Mouse (Mus musculus) embryonic facial prominence, embryonic 15.5 days (tissue): ENCODE measurements at regions not wholly inside any gene's neighbourhood (a gene's known extent, or its start where the extent isn't known, plus 50 kb on each side); places are given as distances from the start of the nearest gene placed in this dataset.

ENCODE experiments used
- ATAC-seq: fragments of 200-750 bp; cut with Nextera tagmentation; 2 replicates; pipeline ENCODE4 v1.8.0; 2017; ENCODE audit warnings: low read depth, moderate TSS enrichment; ENCODE audit not compliant: insufficient number of reproducible peaks, low FRiP score, low TSS enrichment
- H3K27ac ChIP-seq: fragments of 300-500 bp; sonication (generic); replicated peaks from 2 replicates; pipeline ENCODE4 v1.5.1; 2015; ENCODE audit warnings: mild to moderate bottlenecking, inconsistent platforms
- H3K27me3 ChIP-seq: fragments of 300-500 bp; sonication (generic); 2 replicates; pipeline ENCODE4 v1.6.1; 2015; ENCODE audit warnings: inconsistent platforms
- H3K36me3 ChIP-seq: fragments of 300-500 bp; sonication (generic); 2 replicates; pipeline ENCODE4 v1.6.1; 2015; ENCODE audit warnings: mild to moderate bottlenecking, inconsistent platforms
- H3K4me1 ChIP-seq: fragments of 300-500 bp; sonication (generic); 2 replicates; pipeline ENCODE4 v1.6.1; 2015; ENCODE audit warnings: inconsistent platforms
- H3K4me2 ChIP-seq: fragments of 300-500 bp; sonication (generic); replicated peaks from 2 replicates; pipeline ENCODE4 v1.6.1; 2015; ENCODE audit warnings: mild to moderate bottlenecking, inconsistent platforms
- H3K4me3 ChIP-seq: fragments of 300-500 bp; sonication (generic); replicated peaks from 2 replicates; pipeline ENCODE4 v1.5.1; 2015; ENCODE audit warnings: mild to moderate bottlenecking, inconsistent platforms
- H3K9ac ChIP-seq: fragments of 300-500 bp; sonication (generic); 2 replicates; pipeline ENCODE4 v1.6.1; 2015; ENCODE audit warnings: inconsistent platforms
- H3K9me3 ChIP-seq: fragments of 300-500 bp; sonication (generic); replicated peaks from 2 replicates; pipeline ENCODE4 v1.6.1; 2016; ENCODE audit warnings: inconsistent platforms
- WGBS: fragments of 180-500 bp; shearing (Covaris S2); methylation state at CpG from one replicate; pipeline ENCODE4 v1.1.7; 2015; 5-methylcytosine and 5-hydroxymethylcytosine counted together

GRCm38 (mm10) chr10:93361654-93362195 lies 50.8 kb upstream of the Elk3 start:
- Histone ChIP-seq H3K9me3 (no peaks in the 10 kb centered on the region), H3K36me3 (no peaks in the 10 kb centered on the region), H3K4me3 (no peak overlapping the region), H3K9ac (no peak overlapping the region), H3K27ac (no peak overlapping the region), H3K27me3 (no peaks in the 10 kb centered on the region), H3K4me1 (no peaks in the 10 kb centered on the region), H3K4me2 (no peak overlapping the region)
- no peak for ATAC-seq
- 79% methylated on average over 9 of the region's 9 CpGs for WGBS

GRCm38 (mm10) chr10:93364108-93364793 lies 53.3 kb upstream of the Elk3 start:
- no peak for ATAC-seq
- no peaks in the 10 kb centered on the region for H3K4me1 ChIP-seq
- 77% methylated on average over 3 of the region's 3 CpGs for whole genome bisulfite sequencing
- H3K36me3 ChIP-seq: no peaks in the 10 kb centered on the region
- no peak overlapping the region for H3K27ac ChIP-seq
- no peak overlapping the region for H3K4me2 ChIP-seq
- H3K4me3 ChIP-seq: no peak overlapping the region
- no peaks in the 10 kb centered on the region for H3K9me3 ChIP-seq
- no peaks in the 10 kb centered on the region for H3K27me3 ChIP-seq
- no peak overlapping the region for H3K9ac ChIP-seq

- H3K27ac ChIP-seq: no peak overlapping the region
Observed at GRCm38 (mm10) chr10:93364881-93365280, 53.9 kb upstream of the Elk3 start.

GRCm38 (mm10) chr10:93365318-93365717 lies 54.4 kb upstream of the Elk3 start:
- Histone ChIP-seq H3K4me2 (no peak overlapping the region), H3K4me1 (no peaks in the 10 kb centered on the region), H3K27ac (no peak overlapping the region), H3K4me3 (no peak overlapping the region), H3K27me3 (no peaks in the 10 kb centered on the region), H3K9me3 (no peaks in the 10 kb centered on the region), H3K9ac (no peak overlapping the region), H3K36me3 (no peaks in the 10 kb centered on the region)
- 36% methylated on average over 6 of the region's 6 CpGs for WGBS
- ATAC-seq: no peak

More at GRCm38 (mm10) chr10:93364881-93365280, 53.9 kb upstream of the Elk3 start:
- H3K9ac ChIP-seq: no peak overlapping the region
- H3K27me3 ChIP-seq: no peaks in the 10 kb centered on the region
- no peaks in the 10 kb centered on the region for H3K36me3 ChIP-seq
- H3K4me2 ChIP-seq: no peak overlapping the region
- ATAC-seq: no peak
- no peaks in the 10 kb centered on the region for H3K4me1 ChIP-seq
- 73% methylated on average over 7 of the region's 7 CpGs for WGBS
- no peak overlapping the region for H3K4me3 ChIP-seq
- H3K9me3 ChIP-seq: no peaks in the 10 kb centered on the region

GRCm38 (mm10) chr10:93365824-93366223 lies 54.9 kb upstream of the Elk3 start:
- Histone ChIP-seq H3K36me3 (no peaks in the 10 kb centered on the region), H3K4me3 (no peak overlapping the region), H3K4me1 (no peaks in the 10 kb centered on the region), H3K27me3 (no peaks in the 10 kb centered on the region), H3K4me2 (no peak overlapping the region), H3K9me3 (no peaks in the 10 kb centered on the region), H3K9ac (no peak overlapping the region), H3K27ac (no peak overlapping the region)
- 78% methylated on average over 5 of the region's 5 CpGs for WGBS
- no peak for ATAC-seq

GRCm38 (mm10) chr10:93369737-93370136 lies 58.8 kb upstream of the Elk3 start:
- 67% methylated on average over 3 of the region's 3 CpGs for WGBS
- H3K9ac ChIP-seq: no peak overlapping the region
- no peak overlapping the region for H3K27ac ChIP-seq
- no peaks in the 10 kb centered on the region for H3K36me3 ChIP-seq
- H3K4me2 ChIP-seq: no peak overlapping the region
- no peaks in the 10 kb centered on the region for H3K4me1 ChIP-seq
- ATAC-seq: no peak
- no peaks in the 10 kb centered on the region for H3K9me3 ChIP-seq
- no peaks in the 10 kb centered on the region for H3K27me3 ChIP-seq
- no peak overlapping the region for H3K4me3 ChIP-seq

GRCm38 (mm10) chr10:93370331-93370730 lies 59.4 kb upstream of the Elk3 start:
- Histone ChIP-seq H3K4me2 (no peak overlapping the region), H3K27me3 (no peaks in the 10 kb centered on the region), H3K9ac (no peak overlapping the region), H3K27ac (no peak overlapping the region), H3K4me3 (no peak overlapping the region), H3K9me3 (no peaks in the 10 kb centered on the region), H3K4me1 (no peaks in the 10 kb centered on the region), H3K36me3 (no peaks in the 10 kb centered on the region)
- WGBS: 71% methylated on average over 6 of the region's 6 CpGs
- no peak for ATAC-seq

GRCm38 (mm10) chr10:93372281-93372680 lies 61.3 kb upstream of the Elk3 start:
- H3K9ac ChIP-seq: no peak overlapping the region
- no peak overlapping the region for H3K4me3 ChIP-seq
- no peak overlapping the region for H3K4me2 ChIP-seq
- ATAC-seq: no peak
- H3K4me1 ChIP-seq: no peaks in the 10 kb centered on the region
- no peak overlapping the region for H3K27ac ChIP-seq
- no peaks in the 10 kb centered on the region for H3K9me3 ChIP-seq
- H3K27me3 ChIP-seq: no peaks in the 10 kb centered on the region
- H3K36me3 ChIP-seq: no peaks in the 10 kb centered on the region
- 88% methylated on average over 7 of the region's 7 CpGs for WGBS

GRCm38 (mm10) chr10:93373265-93373664 lies 62.3 kb upstream of the Elk3 start:
- 91% methylated on average over 5 of the region's 5 CpGs for WGBS
- no peak for ATAC-seq
- Histone ChIP-seq H3K9me3 (no peaks in the 10 kb centered on the region), H3K4me3 (no peak overlapping the region), H3K27me3 (no peaks in the 10 kb centered on the region), H3K9ac (no peak overlapping the region), H3K4me1 (no peaks in the 10 kb centered on the region), H3K27ac (no peak overlapping the region), H3K4me2 (no peak overlapping the region), H3K36me3 (no peaks in the 10 kb centered on the region)

GRCm38 (mm10) chr10:93373954-93374689 lies 63.2 kb upstream of the Elk3 start:
- no peaks in the 10 kb centered on the region for H3K27me3 ChIP-seq
- H3K4me1 ChIP-seq: no peaks in the 10 kb centered on the region
- no peaks in the 10 kb centered on the region for H3K36me3 ChIP-seq
- WGBS: 81% methylated on average over 6 of the region's 6 CpGs
- H3K4me3 ChIP-seq: no peak overlapping the region
- H3K4me2 ChIP-seq: no peak overlapping the region
- ATAC-seq: no peak
- no peak overlapping the region for H3K9ac ChIP-seq
- no peak overlapping the region for H3K27ac ChIP-seq
- H3K9me3 ChIP-seq: no peaks in the 10 kb centered on the region

- Histone ChIP-seq H3K4me3 (no peak overlapping the region), H3K4me1 (no peaks in the 10 kb centered on the region), H3K9ac (no peak overlapping the region), H3K4me2 (no peak overlapping the region), H3K36me3 (no peaks in the 10 kb centered on the region), H3K9me3 (no peaks in the 10 kb centered on the region), H3K27me3 (no peaks in the 10 kb centered on the region), H3K27ac (no peak overlapping the region)
- 80% methylated on average over 2 of the region's 2 CpGs for WGBS
- ATAC-seq: no peak
Observed at GRCm38 (mm10) chr10:93374690-93374994, 63.7 kb upstream of the Elk3 start.
